Mouse (Mus musculus): Measurements from ENCODE around the gene Tomm40.
A peak's percentile ranks its signal among the peaks of the same experiment; 100 is the strongest.

Tomm40 gene

GRCm38 (mm10) chr7:19712414-19712813, 2.8 kb downstream of the Tomm40 start:
- DNase-seq (ENCODE audit: inconsistent age in 2 of 2, low spot score in 1 of 2), result peak in 1 of 2 experiments; percentile 55

GRCm38 (mm10) chr7:19710650-19711049, 4.6 kb downstream of the Tomm40 start:
- DNase-seq (ENCODE audit: inconsistent age in 2 of 2, low spot score in 1 of 2), result no peak

GRCm38 (mm10) chr7:19705271-19705670, 10.0 kb downstream of the Tomm40 start:
- no peak for DNase-seq (ENCODE audit: inconsistent age in 2 of 2, low spot score in 1 of 2)

- DNase-seq (ENCODE audit: inconsistent age in 2 of 2, low spot score in 1 of 2), result no peak
These were observed 10.8 kb downstream of the Tomm40 start for GRCm38 (mm10) chr7:19704475-19704874.

- no peak for DNase-seq (ENCODE audit: inconsistent age in 2 of 2, low spot score in 1 of 2)
These were observed 12.2 kb downstream of the Tomm40 start for GRCm38 (mm10) chr7:19702859-19703555.

- DNase-seq (ENCODE audit: inconsistent age in 2 of 2, low spot score in 1 of 2), result peak; percentile 78 to 88
These were observed 14.0 kb downstream of the Tomm40 start for GRCm38 (mm10) chr7:19701069-19701761.

DNA sequence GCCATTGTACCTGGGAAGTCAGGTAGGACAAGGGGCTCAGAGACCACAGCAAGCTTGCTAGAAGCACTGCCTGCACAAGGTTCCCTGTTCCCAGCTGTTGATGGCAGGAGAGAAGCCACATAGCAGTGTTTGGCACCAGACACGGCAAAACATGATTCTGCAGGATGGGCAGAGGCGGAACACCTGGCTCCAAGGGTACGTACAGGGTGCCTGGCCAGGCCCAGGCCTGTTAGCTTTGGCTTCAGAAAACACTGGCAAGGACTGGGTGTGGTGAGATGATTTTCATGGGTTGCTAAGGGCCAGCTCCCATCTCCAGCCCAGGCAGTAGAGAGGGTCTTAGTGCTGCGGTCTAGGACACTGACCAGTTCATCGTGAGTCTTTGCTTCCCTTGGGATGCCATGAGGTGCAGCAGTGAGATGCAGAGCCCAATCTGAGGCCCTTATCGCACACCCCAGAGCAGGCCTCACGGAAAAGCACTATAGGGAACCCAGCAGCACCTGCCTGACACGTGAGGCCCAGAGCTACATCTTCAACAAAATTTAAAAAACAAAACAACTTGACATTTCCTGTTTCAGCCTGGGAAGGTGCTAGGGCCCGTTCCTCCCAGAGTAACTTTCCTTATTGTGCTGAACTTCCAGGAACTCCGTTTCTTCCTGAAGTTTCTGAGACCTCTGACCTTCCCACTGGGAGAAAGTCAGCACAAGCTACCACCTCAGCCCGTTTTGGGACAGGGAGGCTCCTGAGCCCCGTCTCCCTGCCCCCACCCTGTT, 14.8 kb downstream of the Tomm40 start:
- DNase-seq (ENCODE audit: inconsistent age in 2 of 2, low spot score in 1 of 2), result peak in 1 of 2 experiments; percentile 45

GRCm38 (mm10) chr7:19699827-19700148, 15.4 kb downstream of the Tomm40 start:
- DNase-seq (ENCODE audit: inconsistent age in 2 of 2, low spot score in 1 of 2), result no peak

DNA sequence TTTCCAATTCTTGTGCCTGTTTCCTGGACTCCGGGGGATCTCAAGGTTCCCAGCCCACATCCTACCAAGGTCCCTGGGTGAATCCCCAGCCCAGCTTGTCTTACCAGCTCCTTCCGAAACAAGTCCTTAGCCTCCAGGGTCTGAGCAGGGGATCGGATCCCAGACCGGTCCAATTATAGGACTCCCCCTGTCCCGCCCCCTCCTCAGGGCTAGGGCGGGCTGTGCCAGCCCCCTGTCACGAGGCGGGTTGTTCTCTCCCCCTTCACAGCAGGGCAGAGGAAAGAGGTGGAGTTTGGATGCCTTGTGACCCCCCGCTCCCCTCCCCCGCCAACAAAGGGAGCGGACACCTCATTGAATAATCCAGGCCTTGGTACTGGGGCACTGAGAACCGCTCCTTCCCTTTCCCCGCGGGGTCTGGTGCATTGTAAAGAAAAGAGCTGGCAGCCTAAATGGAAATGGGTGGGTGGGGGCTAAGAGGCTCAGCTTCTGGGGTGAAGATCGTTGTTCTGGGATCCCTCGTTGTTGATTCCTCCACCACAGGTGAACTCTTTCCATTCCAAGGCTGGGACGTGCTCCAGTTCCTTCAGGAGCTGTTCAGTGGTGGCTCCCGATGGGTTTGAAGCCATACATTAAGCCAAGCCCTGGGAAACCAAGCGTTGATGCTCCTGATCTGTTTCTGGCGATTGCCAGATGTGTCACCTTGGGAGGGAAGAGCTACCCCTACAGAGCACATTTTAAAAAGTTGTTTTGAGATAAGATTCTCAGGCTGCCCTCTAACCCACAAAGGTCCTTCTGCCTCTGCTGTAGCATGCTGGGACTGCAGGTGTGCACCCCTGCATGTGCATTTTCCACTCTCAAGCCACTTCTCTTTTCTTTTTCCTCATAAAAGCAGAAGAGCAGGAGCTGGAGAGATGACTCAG, 16.1 kb downstream of the Tomm40 start, which contains the start of gene Apoe:
Gene Apoe (minus strand): TSS at position 282 of the 920 bp plus-strand sequence.
- peak; percentile 73 to 84 for DNase-seq (ENCODE audit: inconsistent age in 2 of 2, low spot score in 1 of 2)

GRCm38 (mm10) chr7:19697949-19698906, 17.0 kb downstream of the Tomm40 start:
- DNase-seq (ENCODE audit: inconsistent age in 2 of 2, low spot score in 1 of 2), result peak in 1 of 2 experiments; percentile 69

DNA sequence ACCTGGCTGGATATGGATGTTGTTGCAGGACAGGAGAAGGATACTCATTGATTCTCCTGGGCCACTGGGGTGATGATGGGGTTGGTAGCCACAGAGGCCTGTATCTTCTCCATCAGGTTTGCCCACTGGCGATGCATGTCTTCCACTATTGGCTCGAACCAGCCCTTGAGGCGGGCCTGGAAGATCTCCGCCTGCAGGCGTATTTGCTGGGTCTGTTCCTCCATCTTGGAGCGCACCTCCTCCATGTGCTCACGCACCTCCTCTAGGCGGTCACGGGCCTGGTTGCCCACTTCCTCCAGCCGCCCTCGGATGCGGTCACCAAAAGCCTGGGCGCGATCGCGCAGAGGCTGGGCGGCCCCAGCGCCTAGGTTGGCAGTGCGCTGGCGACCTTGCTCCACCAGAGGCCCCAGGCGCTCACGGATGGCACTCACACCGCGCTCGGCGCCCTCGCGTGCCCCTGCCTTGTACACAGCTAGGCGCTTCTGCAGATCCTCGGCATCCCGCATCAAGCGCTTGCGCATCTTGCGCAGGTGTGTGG, 18.8 kb downstream of the Tomm40 start:
- DNase-seq (ENCODE audit: inconsistent age in 2 of 2, low spot score in 1 of 2), result no peak

DNA sequence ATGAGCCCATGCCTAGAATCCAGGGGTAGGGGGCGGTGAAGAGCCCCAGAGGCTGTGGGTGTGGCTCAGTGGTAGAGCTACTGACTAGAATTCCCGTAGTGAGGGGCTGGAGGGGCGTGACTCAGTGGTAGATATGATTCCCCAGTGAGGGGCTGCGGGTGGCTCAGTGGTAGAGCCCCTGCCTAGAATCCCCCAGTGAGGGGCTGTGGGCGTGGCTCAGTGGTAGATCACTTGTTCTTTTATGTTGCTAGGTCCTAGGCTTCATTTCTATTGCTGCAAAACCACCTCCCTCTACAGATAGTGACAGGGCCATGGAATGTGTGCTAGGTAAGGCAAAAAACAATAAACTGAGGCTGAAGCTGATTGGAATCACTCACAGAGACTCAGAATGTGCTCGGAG, 19.4 kb downstream of the Tomm40 start:
- DNase-seq (ENCODE audit: inconsistent age in 2 of 2, low spot score in 1 of 2), result no peak

GRCm38 (mm10) chr7:19695213-19695594, 20.0 kb downstream of the Tomm40 start:
- DNase-seq (ENCODE audit: inconsistent age in 2 of 2, low spot score in 1 of 2), result peak in 1 of 2 experiments; percentile 32

- peak in 1 of 2 experiments; percentile 65 for DNase-seq (ENCODE audit: inconsistent age in 2 of 2, low spot score in 1 of 2)
These were observed 20.7 kb downstream of the Tomm40 start for GRCm38 (mm10) chr7:19694336-19695212.

DNA sequence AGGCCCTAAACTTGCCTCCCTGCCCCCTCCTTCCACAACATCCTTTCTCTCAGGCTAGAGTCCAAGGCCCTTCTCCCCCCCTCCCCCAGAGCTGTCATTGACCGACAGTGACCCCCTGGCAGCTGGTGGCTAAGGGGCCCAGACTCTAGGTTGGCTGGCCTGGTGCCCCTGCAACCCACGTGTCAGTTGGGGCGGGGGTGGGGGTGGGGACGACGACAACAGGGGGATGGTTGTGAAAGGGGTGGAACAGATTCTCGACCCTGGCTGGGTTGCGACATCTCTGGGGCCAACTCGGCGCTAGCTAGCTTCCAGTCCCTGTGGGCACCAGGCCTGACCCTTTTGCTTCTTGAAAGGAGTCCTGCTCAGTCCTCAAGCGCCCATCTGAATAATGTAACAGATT, 21.8 kb downstream of the Tomm40 start:
- DNase-seq (ENCODE audit: inconsistent age in 2 of 2, low spot score in 1 of 2), result peak; percentile 56 to 86

GRCm38 (mm10) chr7:19691873-19692865, 23.1 kb downstream of the Tomm40 start, which contains the start of gene Apoc1:
Apoc1 (minus strand) TSS chr7:19692660.
- peak in 1 of 2 experiments; percentile 74 for DNase-seq (ENCODE audit: inconsistent age in 2 of 2, low spot score in 1 of 2)

- DNase-seq (ENCODE audit: inconsistent age in 2 of 2, low spot score in 1 of 2), result peak in 1 of 2 experiments; percentile 45
These were observed 23.8 kb downstream of the Tomm40 start for GRCm38 (mm10) chr7:19691434-19691833.
